Mouse (Mus musculus) kidney, postnatal 4 days (tissue): Measurements from ENCODE around the gene Mctp2.

Experiments
- DNase-seq, 2 experiments: peaks; one replicate each; pipeline ENCODE4 v3.0.0; 2021; ENCODE audit warnings: mixed read lengths in 2 of 2

Mctp2 gene

DNA sequence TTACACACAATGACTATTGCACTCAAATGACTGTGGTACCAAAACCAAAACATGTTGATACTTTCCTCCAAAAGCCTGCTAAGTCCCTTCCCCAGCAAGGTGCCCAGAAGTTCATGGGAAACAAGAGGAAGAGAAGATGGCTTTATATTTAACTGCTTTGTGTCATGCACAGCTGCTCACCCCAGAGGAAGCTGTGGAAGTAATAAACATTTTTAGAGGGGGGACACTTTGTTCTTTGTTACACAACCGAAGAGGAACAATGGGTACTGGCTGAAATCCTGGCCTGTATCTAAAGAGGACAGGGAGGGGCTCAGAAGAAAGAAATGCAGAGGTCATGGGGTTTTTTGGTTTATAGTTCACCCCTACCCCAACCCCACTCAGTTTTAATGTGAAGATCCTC is 144.2 kb downstream of the Mctp2 start:
- DNase-seq = no peak

DNA sequence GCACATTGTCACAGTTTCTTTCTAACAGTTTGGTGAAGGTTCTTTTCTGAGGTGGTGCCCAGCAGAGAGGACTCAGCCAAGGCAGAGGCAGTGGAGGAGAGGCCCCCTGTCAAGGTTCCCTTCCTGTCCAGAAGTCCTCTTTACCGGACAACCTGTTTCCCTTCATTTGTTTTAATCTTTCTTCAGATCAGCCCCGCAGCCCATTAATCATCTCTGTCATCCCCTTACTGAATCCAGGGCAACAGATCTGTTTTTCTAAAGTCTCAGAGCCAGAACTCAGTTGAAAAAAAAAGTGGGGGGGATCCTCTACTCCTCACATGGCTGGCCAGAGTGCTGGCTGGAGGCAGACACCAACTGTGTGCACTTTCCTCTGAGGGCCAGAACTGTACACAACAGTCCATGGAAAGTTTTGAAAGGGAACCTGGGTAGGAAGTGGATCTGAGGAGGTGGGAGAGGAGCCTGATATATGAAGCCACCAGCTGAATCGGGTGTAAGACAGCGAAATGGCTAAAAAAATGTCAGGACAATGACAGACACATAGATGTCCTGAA is 146.8 kb downstream of the Mctp2 start:
- DNase-seq = peak; percentile 40 to 41

DNA sequence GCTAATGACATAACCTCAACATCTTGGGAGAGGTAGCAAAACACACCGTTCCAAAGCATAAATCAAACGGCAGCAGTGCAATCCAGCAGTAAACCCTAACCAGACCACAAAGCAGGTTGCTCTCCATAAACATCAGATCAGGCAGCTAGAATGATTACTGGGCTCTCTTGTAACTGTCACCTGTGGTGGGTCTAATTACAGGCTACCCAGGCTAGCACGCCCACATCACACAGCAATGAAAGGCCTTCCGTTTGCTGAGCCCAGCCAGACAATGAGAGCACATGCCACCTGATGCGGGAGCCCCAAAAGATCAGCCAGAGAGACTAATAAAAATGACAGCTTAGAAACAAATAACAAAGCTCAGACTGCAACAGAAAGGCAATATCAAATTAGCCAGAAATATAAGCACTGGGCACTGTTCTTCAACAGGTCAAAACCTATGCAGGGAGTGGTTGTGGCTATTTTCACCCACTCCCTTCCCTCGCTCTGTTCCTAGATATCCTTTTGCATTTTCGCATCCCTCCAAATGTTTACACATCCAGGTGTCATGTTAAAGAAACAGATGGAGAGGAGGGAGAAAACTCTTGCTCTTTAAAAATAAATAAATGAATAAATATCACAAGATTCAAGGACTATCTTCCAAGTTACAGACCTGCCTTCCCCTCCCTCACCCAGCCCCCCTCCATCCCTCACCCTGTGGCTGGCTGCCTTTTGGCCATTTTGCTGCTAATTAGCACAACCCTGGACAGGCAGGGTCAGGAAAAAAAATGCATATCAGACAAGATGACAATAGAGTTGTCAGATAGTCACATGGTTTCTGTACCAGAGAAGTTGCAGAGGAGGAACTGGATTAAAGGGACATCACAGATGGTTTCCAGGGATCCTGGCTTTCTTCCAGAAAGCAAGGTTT is 155.4 kb downstream of the Mctp2 start:
- DNase-seq = no peak

DNA sequence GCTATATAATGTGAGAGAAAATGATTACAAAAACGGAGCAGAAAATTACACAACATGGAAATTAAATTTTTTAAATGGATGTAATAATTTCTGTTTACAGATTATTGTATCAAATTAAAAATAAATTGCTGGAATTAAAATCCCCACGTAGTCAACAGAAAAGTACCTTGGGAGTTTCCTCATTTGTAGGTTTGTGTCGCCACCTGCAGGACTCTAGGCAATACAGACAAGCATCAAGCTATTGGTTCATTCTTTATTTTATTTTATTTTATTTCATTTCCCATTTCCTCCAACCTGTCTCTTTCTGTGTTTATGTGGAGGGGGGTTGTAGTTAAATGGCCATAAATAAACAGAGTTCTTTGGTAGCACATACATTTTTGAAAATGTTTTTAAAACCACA is 157.3 kb downstream of the Mctp2 start:
- DNase-seq = peak; percentile 74 to 78

DNA sequence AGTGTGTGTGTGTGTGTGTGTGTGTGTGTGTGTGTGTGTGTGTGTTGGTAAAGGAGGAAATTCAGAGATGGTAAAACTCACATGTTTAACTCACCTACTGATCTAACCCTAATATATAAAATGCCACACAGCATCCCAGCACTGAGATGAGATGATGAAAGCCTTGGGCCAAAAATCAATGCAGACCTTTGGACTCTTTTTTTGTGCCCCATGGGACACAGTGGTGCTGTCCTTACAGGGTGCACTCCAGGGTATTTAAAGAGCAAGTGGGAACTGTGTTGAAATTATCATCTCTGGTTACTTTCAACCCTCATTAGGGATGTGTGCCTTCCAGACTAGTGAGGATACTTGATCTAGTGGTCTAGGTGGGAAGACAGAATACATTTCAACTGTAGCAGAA is 159.6 kb downstream of the Mctp2 start:
- DNase-seq = no peak

DNA sequence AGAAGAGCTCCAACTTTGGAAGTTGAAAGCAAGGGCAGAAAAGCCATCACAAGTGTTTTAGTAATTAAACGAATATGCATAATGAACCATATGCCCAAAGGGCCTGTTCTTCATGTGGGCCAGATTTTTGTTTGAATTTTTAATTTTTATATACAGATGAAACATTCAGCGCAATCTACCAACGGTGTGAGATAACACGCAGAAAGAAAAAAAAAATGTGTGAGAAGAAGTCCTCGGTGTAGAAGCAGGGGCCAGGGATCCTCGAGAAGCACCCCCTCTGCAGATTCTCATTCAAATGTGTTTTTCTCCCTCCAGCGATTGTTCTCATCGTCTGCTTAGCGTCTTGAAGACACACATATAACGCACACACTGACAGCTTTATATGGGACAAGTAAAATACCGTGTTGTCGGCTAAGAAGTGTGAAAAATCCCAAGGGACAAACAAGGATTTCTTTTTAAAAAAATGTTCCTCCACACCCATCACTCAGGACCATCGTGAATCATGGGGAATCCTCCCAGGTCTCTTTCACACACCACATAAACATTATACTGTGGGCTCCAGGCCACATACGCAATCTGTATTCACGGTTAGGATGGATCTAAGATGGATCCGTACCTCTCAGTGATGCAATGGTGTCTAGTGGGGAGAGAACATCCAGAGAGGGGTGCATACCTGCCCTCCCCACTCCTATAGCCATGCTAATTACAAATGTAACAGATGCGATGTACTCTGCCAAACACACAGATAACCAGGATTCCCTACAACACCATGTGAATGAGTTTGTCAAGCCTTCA is 160.5 kb downstream of the Mctp2 start:
- no peak for DNase-seq

DNA sequence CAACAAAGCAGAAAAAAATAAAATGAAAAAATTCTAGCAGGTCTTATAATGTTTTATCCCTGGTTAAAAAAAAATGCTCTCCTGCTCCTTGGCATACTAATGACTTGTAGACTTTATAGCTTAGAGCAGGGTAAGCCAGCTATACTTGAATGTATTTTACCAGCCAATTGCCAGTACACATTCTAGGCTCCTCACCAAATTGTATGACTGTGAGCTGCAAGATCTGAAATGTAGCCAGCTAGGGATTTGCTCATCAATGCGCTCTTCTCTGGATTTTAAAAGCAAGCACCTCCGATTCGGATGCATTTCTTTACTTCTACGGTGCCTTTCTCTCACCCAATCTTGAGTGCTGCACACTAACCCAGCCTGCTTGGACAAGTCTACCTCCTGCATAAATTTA is 167.7 kb downstream of the Mctp2 start:
- no peak for DNase-seq

DNA sequence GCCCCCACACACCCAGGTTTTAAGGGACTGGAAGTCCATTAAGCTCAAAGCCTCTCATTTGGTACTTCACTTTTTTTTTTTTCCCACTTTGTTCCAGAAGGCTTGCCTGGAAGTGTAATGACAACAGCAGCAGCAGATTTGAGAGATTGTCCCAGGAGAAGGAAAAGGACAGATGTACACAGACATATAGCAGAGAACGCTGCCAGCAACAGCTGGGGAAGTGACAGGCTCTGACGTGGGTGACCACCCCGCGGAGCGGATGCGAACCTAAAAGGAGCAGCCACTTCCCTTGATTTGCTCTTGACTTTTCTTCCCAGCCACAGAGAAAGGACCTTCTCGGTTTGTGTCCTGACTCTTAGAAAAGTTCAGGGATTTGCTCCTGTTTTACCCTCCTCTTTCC is 185.4 kb downstream of the Mctp2 start:
- DNase-seq = peak; percentile 35 to 40

DNA sequence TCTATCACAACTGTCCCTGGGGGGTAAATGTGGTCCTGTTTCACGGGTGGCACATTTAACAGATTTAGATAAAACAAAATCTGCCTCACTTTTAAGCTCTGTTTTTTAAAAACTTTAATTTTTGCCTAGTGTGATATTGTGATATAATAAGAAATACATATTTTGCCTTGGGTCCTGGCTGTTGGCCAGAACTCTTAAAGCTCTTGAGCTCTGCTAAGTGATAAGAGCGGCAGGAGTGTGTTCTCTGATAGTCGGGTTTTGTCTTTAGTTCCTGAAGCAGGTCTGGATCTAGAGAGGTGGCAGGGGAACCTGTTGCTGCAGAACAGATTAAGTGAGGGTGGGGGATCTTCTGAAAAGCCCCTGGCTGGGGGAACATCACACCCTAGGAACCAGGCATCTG is 186.7 kb downstream of the Mctp2 start:
- no peak for DNase-seq

DNA sequence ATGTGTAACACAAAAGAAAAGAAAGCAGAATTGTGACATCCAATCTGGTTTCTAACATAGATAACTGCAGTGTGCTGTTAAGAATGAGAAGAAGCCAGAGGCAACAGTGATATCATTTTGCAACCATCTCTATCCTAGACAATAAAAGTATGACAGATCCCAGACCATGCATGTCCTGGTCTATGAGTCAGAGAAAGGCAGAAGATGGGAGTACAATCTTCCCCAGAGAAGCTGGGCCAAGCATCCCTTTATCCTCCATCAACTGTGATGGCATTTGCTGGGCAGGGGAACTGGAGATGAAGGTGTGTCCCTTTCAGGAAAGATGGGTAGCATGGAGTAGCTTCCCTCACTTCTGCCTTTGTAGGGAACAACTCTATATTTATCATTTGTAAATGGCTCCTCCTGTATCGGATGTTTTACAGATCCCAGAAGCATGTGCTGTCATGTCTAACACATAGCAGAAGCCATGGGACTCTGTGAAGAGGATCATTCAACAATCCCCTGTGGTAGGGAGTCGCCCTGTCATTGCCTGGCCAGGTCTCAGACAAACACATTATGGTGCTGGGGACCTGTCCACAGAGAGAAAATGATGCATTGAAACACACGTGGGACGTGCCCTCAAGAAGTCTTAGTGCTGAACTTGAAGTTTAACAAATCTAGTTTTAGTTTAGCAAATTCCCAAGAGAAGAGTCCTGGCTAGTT is 188.9 kb downstream of the Mctp2 start:
- peak; percentile 7 for DNase-seq

DNA sequence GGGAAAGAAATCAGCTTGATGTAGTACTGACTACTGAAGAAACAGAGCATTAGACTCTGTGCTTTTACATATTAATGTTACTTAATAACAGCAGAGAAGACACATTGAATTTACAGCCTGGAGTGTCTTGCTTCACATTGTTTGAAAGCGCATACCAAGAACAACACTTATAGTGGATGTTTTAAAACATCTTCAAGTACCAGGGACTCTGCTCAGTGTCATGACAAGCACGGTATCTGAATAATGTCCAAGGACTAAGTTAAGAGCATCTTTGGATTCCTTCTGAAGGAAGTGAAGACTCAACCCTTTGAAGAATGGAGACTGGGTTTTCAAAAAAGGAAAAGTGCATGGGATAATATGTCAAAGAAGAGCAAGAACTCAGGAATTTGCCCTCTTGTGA is 191.3 kb downstream of the Mctp2 start:
- DNase-seq = no peak

DNA sequence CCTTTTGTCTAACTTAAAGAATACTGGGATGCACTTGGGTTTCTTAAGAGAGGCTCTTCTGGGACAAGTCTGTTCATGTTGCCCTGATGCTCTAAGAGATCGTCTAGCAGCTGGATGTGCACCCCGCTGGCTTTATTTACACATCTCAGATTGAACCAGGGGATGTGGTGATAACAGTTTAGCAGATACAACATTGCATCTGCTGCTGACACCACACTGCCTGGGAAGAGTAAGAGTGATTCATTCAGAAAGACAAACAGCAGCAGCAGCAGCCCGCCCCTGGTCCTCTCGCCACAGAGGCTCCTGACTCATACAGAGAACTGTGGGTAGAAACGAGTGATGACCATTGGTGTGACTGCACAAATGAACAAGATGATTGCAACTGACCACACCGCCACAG is 195.8 kb downstream of the Mctp2 start:
- no peak for DNase-seq

DNA sequence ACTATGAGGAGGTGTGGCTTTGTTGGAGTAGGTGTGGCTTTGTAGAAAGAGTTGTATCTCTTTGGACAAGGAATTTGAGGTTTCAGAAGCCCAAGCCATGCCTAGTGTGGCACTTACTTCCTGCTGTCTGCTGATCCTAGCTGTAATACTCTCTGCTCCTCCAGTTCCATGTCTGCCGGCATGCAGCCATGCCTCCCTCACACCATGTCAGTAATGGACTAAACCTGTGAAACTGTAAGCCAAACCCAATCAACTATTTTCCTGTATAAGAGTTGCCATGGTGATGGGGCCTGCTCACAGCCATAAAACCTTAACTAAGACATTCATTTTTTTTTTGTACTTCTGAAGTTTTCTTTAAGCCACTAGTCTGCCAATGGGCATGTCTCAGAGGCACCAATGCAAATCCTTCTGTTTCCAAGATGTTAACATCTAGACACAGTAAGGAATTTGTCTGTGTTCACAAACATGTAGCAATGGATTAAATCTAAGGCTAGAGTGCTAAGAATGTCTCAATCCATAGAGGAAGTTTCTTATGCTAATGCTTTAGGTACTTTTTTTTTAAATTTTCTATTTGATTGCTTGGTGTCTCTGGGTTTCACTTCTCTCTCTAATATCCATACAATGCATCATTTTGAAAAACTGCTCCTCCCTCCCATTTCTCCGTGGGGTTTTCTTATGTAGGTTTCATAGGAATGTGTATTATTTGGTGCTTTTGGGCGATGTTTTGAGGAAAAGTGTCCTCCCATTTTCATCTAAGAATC is 197.6 kb downstream of the Mctp2 start:
- DNase-seq = no peak

DNA sequence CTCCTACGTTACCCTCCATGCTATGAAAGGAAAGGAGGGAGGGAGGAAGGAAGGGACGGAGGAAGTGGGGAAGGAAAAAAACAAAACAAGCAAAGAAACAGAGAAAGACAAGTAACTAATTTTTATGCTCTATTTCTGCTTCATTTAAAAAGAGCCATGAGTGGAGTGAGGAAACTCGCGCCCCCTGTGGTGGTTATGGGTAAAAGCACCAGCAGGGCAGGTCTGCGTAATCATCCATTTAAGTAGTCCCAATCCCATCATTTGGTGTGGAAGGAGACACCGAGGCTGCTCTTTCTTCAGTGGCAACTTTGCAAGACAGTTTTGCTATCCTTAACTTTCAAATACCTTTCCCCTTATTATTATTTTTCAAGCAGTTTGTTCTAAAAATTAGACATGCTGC is 202.2 kb downstream of the Mctp2 start:
- no peak for DNase-seq

DNA sequence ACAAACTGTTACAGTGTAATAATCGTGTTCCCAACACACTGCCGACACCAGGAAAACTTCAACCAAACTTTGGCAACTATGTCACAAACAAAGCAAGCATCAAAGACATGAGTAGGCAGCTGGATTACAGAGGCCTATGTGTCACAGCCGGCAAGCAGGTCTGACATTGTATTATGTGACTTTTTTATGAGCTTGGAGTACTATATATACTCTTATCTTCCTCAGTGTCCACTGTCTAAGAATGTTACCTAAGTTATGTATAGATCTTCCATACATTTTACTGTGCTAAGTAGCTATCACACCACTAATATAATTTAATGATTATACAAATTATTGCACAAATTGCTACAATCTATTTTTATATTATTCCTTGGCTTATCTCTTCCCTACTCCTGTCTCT is 202.8 kb downstream of the Mctp2 start:
- DNase-seq = no peak

DNA sequence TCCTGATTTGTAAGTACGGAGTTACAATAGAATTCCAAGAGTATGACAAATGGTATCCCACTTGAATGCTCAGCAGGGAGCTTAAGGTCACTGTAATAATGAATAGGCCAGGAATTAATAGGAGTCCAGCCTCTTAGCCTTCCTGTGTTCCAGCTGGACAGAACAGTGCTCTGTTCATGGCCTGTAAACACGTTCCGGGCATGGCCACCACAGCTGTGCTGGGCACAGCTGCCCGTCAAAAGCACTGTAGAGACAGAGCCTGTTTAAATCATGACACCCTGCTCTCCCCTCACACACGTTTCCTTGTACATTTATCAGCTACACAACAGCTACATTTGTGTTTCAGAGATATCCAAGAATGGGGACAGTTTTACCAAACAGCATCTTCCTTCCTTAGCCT is 205.7 kb downstream of the Mctp2 start:
- no peak for DNase-seq

DNA sequence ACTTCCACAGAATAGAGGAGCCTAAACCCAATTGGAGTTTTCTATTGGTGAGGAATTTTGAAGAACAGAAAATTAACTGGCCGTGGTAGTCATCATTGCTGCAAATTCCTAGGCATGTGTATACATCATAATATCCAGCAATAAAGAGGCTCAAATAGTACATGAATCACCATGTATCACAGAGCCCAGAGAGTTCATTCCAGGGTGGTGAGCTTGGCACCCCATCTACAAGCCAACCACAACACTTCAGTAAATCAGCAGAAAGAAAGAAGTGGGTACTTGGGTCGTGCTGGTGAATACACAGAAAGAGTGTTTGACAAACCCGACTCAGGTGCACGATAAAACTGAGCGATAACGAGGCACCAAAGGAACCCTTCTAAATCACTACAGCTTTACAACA is 207.8 kb downstream of the Mctp2 start:
- no peak for DNase-seq

DNA sequence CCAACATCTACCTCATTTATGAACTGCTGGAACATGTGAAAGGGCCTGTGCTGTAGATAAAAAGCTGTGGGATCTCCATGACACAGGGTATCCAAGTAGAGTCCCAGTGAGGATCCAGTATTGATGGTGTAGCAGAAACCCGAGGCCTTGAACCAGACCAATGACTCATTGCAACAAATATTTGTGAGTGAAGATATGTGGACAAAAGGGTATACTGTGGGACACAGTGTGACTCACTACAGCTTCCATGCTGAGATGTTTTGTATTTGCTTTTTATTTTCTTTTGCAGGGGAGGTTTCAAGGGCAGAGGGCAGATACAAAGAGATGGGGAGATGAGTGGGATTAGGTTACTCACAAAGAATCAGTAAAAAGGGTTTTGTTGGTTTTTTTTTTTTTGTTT is 209.4 kb downstream of the Mctp2 start:
- no peak for DNase-seq

DNA sequence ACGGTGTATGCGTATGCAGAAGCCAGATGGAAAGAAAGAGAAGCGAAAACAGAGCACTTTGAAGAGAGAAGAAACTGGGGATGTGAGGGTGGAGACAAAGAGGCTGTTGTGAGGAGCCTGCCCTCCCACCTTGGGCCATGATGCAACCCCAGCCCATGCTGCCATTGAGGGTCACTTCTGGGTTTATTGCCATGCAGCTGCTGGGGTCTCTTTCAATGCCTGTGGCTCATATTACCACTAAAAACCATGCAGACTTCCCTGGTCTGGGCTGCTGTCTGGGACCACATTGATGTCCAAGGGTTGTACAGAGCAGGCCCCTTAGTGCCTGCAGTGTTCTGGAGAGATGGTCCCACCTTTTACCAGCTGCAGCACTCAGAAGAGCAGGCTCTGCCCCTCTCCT is 210.0 kb downstream of the Mctp2 start:
- DNase-seq = no peak

DNA sequence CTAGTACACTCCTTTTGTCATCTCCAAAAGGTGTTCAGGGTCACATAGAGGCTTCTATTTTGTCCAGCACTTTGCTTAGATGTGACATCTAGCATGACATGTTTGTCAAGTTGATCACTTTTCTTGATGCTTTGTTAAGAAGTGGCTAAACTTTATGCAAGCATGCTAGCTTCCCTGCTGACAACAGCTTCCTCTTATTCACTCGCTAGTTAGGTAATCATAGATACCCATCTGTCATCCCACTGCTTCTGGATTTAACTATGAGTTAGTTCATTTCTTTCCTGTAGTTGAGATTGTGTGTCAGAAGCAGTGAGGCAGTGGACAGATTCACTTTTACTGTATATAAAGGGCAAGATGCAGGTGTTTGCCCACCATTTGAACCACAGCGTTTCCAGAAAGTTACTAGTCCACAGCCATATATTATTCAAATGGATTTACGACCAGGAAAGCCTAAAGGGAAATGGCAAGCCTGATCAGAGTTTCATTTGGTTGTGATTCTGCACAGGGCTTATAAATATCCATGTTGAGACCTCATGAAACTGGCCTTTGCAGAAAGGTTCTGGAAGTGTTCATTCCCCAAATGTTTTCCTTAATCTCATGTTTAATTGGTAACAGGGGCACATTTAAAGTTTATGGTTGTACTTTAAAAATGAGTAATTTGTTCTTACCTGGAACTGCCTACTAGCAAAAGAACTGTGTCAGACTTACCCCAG is 216.8 kb downstream of the Mctp2 start:
- DNase-seq = no peak

DNA sequence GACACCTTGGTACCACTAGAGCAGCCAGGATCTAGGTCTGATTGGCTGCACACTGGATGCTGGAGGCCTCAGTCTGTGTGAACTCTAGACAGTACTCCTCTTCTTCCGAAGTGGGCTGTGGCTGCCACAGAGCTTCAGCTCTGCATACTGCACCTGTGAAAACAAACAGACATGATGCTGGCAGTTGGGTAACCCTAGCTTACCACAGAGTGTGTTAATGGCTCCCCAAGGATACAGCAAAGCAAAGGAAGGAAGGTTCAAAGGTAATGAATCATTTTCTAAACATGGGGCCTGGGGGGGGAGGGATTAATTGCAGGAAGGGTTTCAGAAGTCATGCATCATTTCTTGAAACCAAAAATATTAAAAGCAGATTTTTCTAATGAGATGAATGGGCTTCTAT is 225.7 kb downstream of the Mctp2 start:
- DNase-seq = no peak

DNA sequence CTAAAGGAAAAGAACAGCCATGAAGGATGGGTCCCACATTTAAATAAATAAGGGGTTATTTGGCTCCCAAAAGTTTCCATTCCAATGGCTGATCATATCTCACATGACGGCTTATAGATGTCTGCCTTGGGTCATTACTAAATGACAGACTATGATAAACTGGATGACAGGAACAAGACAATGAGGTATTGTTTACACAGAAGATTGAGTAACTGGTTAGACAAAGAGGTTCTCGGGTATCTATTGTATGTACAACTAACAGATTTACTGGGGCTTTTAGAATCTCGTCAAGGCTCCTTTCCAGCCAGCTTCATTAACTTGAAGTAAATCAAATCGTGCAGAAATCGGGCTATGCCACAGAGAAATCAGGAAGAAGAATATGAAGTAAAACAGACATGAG is 227.5 kb downstream of the Mctp2 start:
- DNase-seq = no peak
